Mouse (Mus musculus): ENCODE results near the gene Irak1.

DNA sequence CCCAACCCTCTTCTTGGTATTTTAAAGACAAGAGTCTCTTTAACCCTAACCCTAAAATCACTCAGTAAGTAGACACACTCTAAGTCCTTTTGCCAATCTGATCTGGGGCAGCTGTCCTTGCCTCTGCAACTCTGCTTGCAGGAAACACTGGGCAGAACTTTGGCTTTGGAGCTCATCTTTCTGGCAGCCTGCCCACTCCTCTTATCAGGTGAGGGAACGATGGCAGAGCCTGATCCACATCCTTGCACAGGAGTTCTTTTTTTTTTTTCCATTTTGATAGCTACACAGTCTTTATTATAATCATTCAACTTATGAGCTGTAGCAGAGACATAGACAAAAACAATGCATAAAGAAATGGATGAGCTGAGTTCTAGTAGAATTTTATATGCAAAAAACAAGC is 21.4 kb upstream of the Irak1 start:
- no peak for TF ChIP-seq HCFC1 (IDR thresholded peaks at IDR 0.05; ENCODE audit: borderline replicate concordance, insufficient read depth, low read length)
- TF ChIP-seq CHD2 (IDR thresholded peaks at IDR 0.05; ENCODE audit: low read depth, low read length): no peak
